Mouse (Mus musculus) C2C12 (cell line): ENCODE data around the gene Pip4k2c. TPM values are rescaled to one million over a fixed set of nuclear protein-coding genes. Genes with fewer than 3 reads are reported as not detected.

Source experiments
- H3K27me3 ChIP-seq: one replicate; pipeline ENCODE4 v1.6.1; 2011; ENCODE audit not compliant: control insufficient read depth, insufficient read depth, insufficient read length
- H3K36me3 ChIP-seq: one replicate; pipeline ENCODE4 v1.6.1; 2011; ENCODE audit not compliant: control insufficient read depth, insufficient read depth
- H3K4me3 ChIP-seq: one replicate; pipeline ENCODE4 v1.5.1; 2011; ENCODE audit warnings: mild to moderate bottlenecking, control low read depth; ENCODE audit not compliant: poor library complexity, insufficient read depth, severe bottlenecking
- H3K79me2 ChIP-seq: one replicate; pipeline ENCODE4 v1.6.1; 2011; ENCODE audit not compliant: control insufficient read depth, insufficient read depth
- H3K79me3 ChIP-seq: one replicate; pipeline ENCODE4 v1.6.1; 2011; ENCODE audit warnings: low read depth, control low read depth
- H3ac ChIP-seq: one replicate; pipeline ENCODE3; 2011; ENCODE audit warnings: low read depth; ENCODE audit not compliant: control insufficient read depth, insufficient read length
- CEBPB ChIP-seq: IDR thresholded peaks from one replicate; pipeline ENCODE4 v1.6.1; 2011; ENCODE audit warnings: low read depth, mild to moderate bottlenecking, control low read depth, moderate library complexity
- CTCF ChIP-seq: IDR thresholded peaks from one replicate; pipeline ENCODE4 v1.5.1; 2011; ENCODE audit not compliant: control insufficient read depth, insufficient read depth, insufficient read length
- FOSL1 ChIP-seq: IDR thresholded peaks from one replicate; pipeline ENCODE4 v1.8.0; 2011; ENCODE audit warnings: mild to moderate bottlenecking, low read length; ENCODE audit not compliant: poor library complexity, insufficient read depth, severe bottlenecking
- MAX ChIP-seq: IDR thresholded peaks from one replicate; pipeline ENCODE4 v1.6.1; 2011; ENCODE audit warnings: mild to moderate bottlenecking, control low read depth
- MYOD1 ChIP-seq: IDR thresholded peaks from one replicate; pipeline ENCODE4 v1.6.1; 2011; ENCODE audit warnings: low read depth; ENCODE audit not compliant: control insufficient read depth, insufficient read length
- MYOG ChIP-seq: IDR thresholded peaks from one replicate; pipeline ENCODE4 v1.6.1; 2011; ENCODE audit not compliant: control insufficient read depth, insufficient read length; ENCODE audit errors: extremely low read depth
- USF1 ChIP-seq: IDR thresholded peaks from one replicate; pipeline ENCODE4 v1.6.1; 2011; ENCODE audit warnings: low read depth, mild to moderate bottlenecking, control low read depth, moderate library complexity
- polyA plus RNA-seq: library from polyadenylated mRNA; unstranded; fragments of >200 nt; fragmentation: generic; extraction: Trizol; gene quantifications from one replicate; pipeline ENCODE4 v1.2.1, GENCODE M21; 2012; ENCODE audit warnings: missing spikeins

The Pip4k2c gene
- polyA plus RNA-seq, 1 experiment, result 25.8 TPM

DNA sequence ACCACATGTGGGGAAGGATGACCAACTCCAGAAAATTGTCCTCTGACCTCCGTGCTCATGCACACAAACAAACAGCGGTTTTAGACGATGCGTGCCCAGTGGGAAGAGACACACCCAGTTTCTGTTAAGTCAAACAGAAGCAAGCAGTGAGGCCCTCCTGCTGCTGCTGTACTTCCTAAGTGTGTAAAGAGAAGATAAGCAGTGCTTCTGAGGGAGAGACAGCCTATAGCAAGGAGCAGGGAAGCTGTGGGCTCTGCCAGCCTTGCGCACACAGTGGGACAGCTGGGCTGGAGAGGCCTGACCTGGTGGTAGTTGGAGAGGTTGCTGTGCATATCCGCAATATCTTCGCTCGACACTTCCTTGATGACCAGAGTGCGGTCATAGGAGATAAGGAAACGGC is 6.0 kb downstream of the Pip4k2c start:
- H3K36me3 ChIP-seq, result peaks cover 56% of the 10 kb centered on the region
- no peak overlapping the region for H3ac ChIP-seq
- H3K79me3 ChIP-seq, result peaks cover 2% of the 10 kb centered on the region
- TF ChIP-seq CTCF (no peak), USF1 (no peak), MYOG (no peak), MAX (no peak), MYOD1 (no peak), CEBPB (no peak), FOSL1 (no peak)
- no peak overlapping the region for H3K4me3 ChIP-seq
- H3K27me3 ChIP-seq, result no peaks in the 10 kb centered on the region
- H3K79me2 ChIP-seq, result peaks cover 16% of the 10 kb centered on the region

DNA sequence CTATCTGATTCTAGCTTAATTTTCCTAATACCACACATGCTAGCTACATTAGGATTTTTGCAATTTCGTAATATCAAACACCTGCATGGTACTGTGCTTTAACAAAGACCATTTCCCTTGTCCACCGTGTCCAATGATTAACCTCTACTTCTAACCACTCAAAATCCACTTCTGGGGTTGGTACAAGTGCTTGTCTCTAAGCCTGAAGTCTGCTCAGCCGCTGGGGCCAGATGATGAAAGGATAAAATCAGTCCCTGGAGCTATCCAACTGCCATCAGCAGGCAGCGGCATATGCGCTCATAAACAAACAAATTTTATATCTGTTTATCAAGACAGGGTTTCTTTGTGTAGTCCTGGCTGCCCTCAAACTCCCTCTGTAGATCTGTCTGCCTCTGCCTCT is 6.8 kb downstream of the Pip4k2c start:
- no peak for TF ChIP-seq MYOG
- TF ChIP-seq CTCF, result no peak
- TF ChIP-seq MAX, result no peak
- no peak for TF ChIP-seq USF1
- no peak for TF ChIP-seq CEBPB
- no peak for TF ChIP-seq FOSL1
- no peak for TF ChIP-seq MYOD1
- Histone ChIP-seq H3K79me3 (peaks cover 2% of the 10 kb centered on the region), H3ac (no peak overlapping the region), H3K36me3 (peaks cover 57% of the 10 kb centered on the region), H3K4me3 (no peak overlapping the region), H3K79me2 (peaks cover 8% of the 10 kb centered on the region), H3K27me3 (no peaks in the 10 kb centered on the region)

DNA sequence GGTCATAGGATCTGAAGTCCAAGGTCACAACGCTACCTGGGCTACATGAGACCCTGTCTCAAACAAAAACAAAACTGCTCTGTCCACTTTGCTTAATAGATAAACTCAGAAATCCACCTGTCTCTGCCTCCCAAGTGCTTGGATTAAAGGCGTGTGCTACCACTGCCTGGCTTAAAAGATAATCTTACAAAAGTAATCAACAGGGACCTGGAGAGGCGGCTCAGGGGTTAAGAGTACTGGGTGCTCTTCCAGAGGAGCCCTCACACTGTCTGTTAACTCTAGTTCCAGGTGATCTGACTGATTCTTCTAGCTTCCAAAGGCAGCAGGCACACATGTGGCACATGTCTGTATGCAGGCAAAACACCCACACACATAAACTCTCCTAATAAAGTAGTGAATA is 8.3 kb downstream of the Pip4k2c start:
- H3K27me3 ChIP-seq, result no peaks in the 10 kb centered on the region
- H3K79me3 ChIP-seq, result no peaks in the 10 kb centered on the region
- no peak for TF ChIP-seq CTCF
- TF ChIP-seq FOSL1, result no peak
- no peak for TF ChIP-seq CEBPB
- no peak for TF ChIP-seq MAX
- TF ChIP-seq USF1, result no peak
- no peak for TF ChIP-seq MYOD1
- TF ChIP-seq MYOG, result no peak
- H3ac ChIP-seq, result no peak overlapping the region
- peaks cover 64% of the 10 kb centered on the region for H3K36me3 ChIP-seq
- H3K79me2 ChIP-seq, result no peaks in the 10 kb centered on the region
- no peak overlapping the region for H3K4me3 ChIP-seq

DNA sequence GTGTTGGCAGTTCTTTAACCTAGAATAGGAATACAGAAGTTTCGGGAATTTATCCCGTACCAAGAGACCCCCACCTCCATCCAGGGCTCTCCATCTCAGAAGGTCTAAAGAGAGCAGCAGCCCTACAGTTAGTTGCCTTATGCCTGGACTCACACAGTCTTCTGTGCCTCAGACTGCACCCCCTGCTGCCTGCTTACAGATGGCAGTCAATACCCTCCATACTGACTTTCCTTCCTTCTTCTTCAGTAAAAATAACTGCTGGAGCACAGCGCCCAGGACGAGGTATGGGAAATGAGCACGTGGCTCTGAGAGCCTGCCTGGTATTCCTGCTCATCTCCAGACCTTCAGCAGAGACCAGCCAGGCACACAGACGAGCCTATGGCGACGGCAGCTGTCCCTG is 11.1 kb downstream of the Pip4k2c start:
- Histone ChIP-seq H3K79me2 (peaks cover 7% of the 10 kb centered on the region), H3K4me3 (no peak overlapping the region), H3K79me3 (peaks cover 4% of the 10 kb centered on the region), H3K36me3 (peaks cover 56% of the 10 kb centered on the region), H3ac (no peak overlapping the region), H3K27me3 (no peaks in the 10 kb centered on the region)
- no peak for TF ChIP-seq USF1
- no peak for TF ChIP-seq CEBPB
- TF ChIP-seq MYOG, result no peak
- TF ChIP-seq MAX, result no peak

DNA sequence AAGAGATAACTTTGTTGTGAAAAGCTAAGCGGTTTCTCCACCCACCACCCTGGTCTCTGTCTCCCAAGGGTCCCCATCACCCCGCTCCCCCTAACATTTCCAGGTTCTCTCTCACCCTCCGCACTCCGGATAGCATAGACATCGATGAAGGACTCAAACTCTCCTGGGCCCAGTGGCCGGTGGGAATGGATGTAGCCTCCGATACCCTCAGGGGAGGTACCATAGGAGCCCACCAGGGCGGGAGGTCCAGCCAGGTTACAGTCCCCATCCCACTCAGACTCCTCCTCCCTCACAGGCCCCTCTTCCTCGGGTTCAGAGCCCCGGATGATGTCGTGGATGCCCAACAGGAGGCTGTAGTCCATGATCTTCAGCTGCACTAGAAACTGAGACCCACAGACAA is 11.9 kb downstream of the Pip4k2c start:
- TF ChIP-seq MYOG, result no peak
- TF ChIP-seq USF1, result no peak
- TF ChIP-seq CTCF, result no peak
- TF ChIP-seq MAX, result no peak
- no peak for TF ChIP-seq MYOD1
- TF ChIP-seq FOSL1, result no peak
- no peak for TF ChIP-seq CEBPB
- H3K27me3 ChIP-seq, result no peaks in the 10 kb centered on the region
- H3K79me3 ChIP-seq, result peaks cover 4% of the 10 kb centered on the region
- no peak overlapping the region for H3K4me3 ChIP-seq
- no peak overlapping the region for H3ac ChIP-seq
- peaks cover 16% of the 10 kb centered on the region for H3K79me2 ChIP-seq
- H3K36me3 ChIP-seq, result peaks cover 48% of the 10 kb centered on the region

DNA sequence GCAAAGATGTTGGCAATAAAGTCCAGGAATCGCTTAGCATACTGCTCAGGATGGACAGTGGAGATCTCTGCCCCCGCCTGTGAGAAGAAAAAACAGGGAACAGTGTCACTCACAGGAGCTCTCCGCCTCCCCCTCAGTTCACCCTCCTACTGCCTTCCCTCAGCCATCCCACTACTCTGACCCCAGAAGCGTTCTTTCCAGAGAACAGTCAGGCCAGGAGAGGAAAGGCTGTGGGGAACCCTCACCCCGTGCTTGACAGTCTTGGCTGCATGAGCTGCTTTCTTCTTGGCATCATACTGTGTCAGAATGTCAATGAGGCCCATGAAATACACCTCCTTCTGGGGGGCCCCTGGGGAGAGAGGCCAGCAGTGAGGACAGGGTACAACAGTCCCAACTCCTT is 12.3 kb downstream of the Pip4k2c start:
- Histone ChIP-seq H3K79me3 (peaks cover 4% of the 10 kb centered on the region), H3K36me3 (peaks cover 46% of the 10 kb centered on the region)

More for the DNA sequence above, 12.3 kb downstream of the Pip4k2c start:
- H3ac ChIP-seq, result no peak overlapping the region
- no peak overlapping the region for H3K4me3 ChIP-seq
- peaks cover 19% of the 10 kb centered on the region for H3K79me2 ChIP-seq
- TF ChIP-seq CTCF, result no peak
- TF ChIP-seq FOSL1, result no peak
- TF ChIP-seq USF1, result no peak
- no peak for TF ChIP-seq MYOD1
- TF ChIP-seq CEBPB, result no peak
- TF ChIP-seq MAX, result no peak
- no peak for TF ChIP-seq MYOG
- no peaks in the 10 kb centered on the region for H3K27me3 ChIP-seq
